Mouse (Mus musculus): ENCODE results near the gene Pcsk7.

Gene Pcsk7

GRCm38 (mm10) chr9:45906355-45907077, at the start of gene Pcsk7, which contains the start of gene Rnf214:
Gene Pcsk7 (plus strand): TSS chr9:45906497.
Gene Rnf214 (minus strand): TSS chr9:45906911.
- DNase-seq: peak; percentile 94

GRCm38 (mm10) chr9:45859364-45859763, 46.9 kb upstream of the Pcsk7 start:
- DNase-seq: no peak

GRCm38 (mm10) chr9:45861813-45862212, 44.5 kb upstream of the Pcsk7 start:
- DNase-seq: no peak

GRCm38 (mm10) chr9:45869181-45869580, 37.1 kb upstream of the Pcsk7 start:
- DNase-seq: no peak

GRCm38 (mm10) chr9:45870265-45870664, 36.0 kb upstream of the Pcsk7 start:
- DNase-seq: no peak

- DNase-seq: peak; percentile 41
Measured at GRCm38 (mm10) chr9:45877928-45878327, 28.4 kb upstream of the Pcsk7 start.

DNA sequence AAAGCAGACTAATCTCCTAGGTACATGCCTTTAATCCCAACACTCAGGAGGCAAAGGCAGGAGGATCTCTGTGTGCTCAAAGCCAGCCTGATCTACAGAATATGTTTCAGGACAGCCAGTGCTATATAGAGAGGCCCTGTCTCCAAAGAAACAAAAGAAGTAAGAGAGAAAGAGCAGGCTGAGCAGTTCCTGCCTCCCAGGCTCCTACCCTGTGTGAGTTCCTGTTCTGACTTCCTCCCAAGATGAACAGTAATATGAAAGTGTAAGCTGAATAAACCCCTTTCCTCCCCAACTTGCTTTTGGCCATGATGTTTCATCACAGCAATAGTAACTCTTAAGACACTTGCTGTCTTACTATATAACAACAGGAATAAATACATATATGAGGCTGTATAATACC, 12.6 kb upstream of the Pcsk7 start:
- no peak for DNase-seq

- no peak for DNase-seq
Measured at GRCm38 (mm10) chr9:45905196-45905595, 1.1 kb upstream of the Pcsk7 start.

- DNase-seq: no peak
Measured at GRCm38 (mm10) chr9:45905811-45906237, 473 bp upstream of the Pcsk7 start.

- no peak for DNase-seq
Measured at GRCm38 (mm10) chr9:45907078-45907428, 756 bp downstream of the Pcsk7 start.

GRCm38 (mm10) chr9:45910995-45911394, 4.7 kb downstream of the Pcsk7 start:
- DNase-seq: no peak

GRCm38 (mm10) chr9:45911673-45912072, 5.4 kb downstream of the Pcsk7 start:
- DNase-seq: peak; percentile 65

- DNase-seq: no peak
Measured at GRCm38 (mm10) chr9:45915659-45916058, 9.4 kb downstream of the Pcsk7 start.

DNA sequence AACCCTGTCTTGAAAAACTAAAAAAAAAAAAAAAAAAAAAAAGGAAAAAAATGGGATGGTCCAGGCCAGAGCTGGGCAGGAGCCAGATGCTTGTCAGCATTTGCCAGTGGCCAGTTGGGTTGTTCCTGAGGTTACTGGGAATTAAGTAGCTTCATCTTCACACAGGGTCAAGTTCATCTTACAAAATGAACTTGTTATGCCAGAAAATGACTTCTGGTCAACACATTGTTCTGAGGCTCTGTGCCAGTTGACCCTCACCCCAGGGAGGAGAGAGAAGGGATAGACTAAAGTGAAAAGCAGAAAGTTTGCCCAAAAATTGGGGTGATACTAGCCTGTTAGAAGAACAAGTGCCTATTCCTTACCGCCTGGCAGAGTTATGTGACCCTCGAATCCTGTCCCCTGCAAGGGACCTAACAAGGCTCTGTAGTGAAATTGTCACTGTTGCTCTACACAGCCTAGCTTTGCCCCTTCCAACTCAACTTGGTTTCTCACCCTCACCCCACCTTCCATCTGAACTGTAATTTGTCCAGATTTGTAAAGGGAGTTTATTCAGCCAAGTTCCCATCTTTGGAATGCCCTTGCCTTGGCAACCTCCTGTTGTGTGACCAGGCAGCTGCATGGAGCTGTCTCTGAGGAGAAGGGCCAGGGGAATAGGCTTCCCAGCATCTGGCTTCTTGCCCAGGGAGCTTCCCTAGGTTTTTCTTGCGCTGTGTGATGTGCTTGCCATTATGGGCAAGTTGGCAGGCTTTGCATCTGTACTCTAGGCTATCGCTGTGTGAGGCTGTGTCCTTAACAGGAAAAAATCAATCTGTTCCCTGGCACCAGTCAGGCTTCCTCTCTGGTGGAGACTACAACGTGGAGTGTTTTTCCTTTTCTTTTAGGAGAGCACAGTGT, 11.0 kb downstream of the Pcsk7 start:
- DNase-seq: no peak

DNA sequence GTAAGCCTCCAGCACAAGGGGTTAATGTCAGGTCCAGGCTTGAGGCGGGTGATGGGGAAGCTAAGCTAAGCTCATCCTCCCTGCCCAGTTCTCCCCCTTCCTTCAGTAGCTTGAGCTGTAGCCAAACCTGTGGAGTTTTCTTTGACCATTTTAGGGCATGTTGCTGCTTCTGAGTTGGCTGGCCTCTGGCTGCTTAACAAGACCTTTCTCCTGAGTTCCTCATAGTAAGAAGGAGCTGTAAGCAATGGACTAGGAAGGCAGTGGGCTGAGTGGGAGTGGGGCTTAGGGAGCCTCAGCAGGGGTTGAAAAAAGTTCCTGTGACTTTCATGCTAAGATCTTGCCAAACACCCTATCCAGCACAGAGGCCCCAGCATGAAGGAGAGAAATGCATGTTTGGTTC, 13.6 kb downstream of the Pcsk7 start:
- DNase-seq: no peak

- DNase-seq: no peak
Measured at GRCm38 (mm10) chr9:45929285-45929684, 23.0 kb downstream of the Pcsk7 start.

DNA sequence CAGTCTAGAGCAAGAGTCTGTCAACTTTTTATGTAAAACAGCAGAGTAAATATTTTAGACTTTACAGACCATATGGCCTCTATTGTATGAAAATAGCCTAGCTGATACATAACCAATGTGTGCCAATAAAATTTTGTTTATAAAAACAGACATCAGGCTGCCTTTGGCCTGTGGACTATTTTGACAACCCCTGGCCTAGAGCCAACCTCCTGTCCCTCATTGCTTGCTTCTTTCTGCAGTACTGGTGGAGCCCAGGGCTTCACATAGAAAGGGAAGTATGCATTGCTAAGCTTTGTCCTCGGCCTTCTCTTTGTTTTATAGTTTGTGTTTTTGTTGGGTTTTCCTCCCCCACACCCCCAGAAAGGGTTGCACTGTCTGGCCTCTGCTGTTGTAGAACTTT, 25.7 kb downstream of the Pcsk7 start:
- DNase-seq: no peak

DNA sequence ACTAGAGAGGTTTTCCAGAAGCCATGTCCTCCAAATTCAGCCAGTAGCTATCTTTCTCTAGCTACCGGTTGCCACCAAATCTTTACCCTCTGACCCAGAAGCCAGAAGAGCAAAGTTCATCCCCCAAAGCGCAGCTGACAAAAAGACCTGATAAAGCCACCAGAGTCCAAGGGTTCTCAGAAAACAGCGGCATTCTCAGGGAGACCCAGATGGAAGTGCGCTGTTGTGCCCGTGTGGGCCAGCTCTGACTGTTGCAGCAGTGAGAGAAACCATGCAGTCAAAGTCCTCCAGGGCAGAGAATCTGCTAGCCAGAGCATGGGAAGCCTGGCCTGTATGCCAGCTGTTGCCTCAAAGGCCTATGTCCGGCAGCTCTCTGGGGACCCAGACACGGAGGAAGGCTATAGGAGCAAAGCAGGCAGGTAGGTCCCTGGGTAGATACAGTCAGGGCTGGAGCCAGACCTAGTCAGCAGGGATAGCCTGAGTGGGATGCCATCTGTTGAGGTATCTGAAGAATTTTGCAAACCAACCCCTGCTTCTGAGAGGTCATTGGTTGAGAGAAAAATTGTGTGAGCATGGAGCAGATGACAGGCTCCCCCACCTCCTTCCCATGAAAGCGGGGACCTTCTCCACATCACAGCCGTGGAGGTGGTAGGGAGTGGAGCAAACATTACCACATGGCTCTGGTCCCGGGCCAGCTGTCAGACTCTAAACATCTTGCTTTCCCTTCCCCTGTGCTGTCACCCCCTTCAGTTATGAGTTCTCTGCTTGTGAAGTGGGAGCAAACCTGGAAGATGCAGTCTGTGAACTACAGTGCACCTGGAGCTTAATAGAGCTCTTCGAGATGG, 26.5 kb downstream of the Pcsk7 start:
- peak; percentile 32 for DNase-seq

DNA sequence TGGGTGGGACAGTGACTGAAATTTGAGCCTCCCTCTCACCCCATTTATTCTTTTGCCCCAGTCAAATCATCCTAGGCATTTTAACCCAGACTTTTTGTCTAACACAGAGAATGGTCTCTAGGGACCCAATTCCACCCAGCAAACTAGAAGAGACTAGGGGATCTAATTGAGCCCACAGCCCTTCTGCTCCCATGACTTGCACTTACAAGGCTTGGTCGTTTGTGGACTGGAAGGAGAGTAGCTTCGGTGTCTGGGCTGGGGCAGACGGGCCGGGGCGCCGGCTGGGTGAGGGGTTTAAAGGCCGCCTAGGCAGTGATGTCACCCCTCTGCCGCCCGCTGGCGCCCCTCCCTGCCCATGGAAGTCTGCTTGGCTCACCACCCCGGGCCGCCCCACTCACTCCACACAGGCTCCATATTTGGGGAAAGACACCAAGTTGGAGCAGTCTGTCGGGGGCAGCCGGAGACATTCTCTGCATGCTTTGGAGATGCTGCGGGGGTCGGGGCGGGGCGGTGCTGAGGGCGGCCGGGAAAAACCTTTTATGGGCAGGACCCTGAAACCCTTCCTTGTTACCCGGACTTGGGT, 29.4 kb downstream of the Pcsk7 start, which contains the start of gene Tagln:
TSS of gene Tagln (minus strand) at position 431 of the 583 bp plus-strand sequence.
- DNase-seq: no peak

- DNase-seq: peak; percentile 60
Measured at GRCm38 (mm10) chr9:45936883-45937282, 30.6 kb downstream of the Pcsk7 start.

DNA sequence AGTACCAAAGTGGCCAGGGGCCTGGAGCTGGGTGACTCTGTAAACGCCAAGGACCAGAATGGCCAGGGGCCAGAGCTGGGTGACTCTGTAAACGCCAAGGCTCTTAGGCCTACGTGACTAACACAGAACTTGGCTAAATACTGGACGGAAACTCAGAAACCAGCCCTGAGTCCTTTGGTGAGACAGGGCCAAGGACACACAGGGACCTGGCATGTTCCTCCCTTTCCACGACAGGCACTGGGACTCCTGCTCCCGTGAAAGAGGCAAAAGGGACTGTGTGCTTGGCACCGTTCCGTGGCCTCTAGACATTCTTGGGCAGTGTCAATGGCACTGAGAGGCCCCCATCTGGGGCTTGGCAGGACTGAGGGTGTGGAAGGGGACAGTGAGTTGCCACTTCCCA, 31.8 kb downstream of the Pcsk7 start:
- no peak for DNase-seq

DNA sequence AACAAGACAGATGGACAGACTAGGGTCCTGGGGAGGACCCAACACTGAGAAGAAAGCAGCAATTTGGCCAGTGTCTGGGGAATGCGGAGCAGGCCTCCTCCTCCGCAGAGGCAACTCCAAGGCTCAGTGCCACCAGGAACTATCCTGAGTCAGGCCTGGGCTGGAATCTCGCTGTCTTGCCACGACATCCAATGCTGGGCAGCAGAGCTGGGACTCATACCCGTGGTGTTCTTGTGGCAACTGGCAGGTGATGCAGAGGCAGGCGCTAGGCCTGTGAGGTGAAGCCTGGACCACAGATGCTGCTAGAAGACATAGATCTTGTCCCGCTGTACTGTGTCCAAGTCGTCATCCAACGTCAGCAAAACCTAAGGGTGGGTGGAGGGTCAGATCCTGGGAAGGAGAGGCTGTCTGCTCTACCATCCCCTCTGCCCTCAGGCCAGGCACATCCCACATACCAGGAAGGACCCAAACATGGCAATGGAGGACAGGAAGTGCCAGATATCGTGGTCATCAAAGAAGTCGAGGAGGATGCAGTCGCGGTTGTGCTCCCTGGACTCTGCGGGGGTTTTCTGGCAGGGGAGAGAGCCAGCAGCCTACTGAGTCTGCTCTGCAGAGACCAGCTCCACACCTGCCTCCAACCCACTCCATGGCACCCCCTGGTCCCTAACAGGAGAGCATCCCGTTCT, 32.8 kb downstream of the Pcsk7 start:
- no peak for DNase-seq

Measured in thymus, postnatal 14 days (tissue).